Mouse (Mus musculus) neutrophil, adult 65 days (primary cell): ENCODE data around the gene Olfr285. TPM values are rescaled to one million over a fixed set of nuclear protein-coding genes. Genes with fewer than 3 reads are reported as not detected.

Experiments used
- total RNA-seq: library from RNA; stranded (reverse); gene quantifications from 2 replicates; pipeline ENCODE4 v1.2.4, GENCODE M21; 2023

Olfr285 gene
- not detected in 2 replicates for total RNA-seq

DNA sequence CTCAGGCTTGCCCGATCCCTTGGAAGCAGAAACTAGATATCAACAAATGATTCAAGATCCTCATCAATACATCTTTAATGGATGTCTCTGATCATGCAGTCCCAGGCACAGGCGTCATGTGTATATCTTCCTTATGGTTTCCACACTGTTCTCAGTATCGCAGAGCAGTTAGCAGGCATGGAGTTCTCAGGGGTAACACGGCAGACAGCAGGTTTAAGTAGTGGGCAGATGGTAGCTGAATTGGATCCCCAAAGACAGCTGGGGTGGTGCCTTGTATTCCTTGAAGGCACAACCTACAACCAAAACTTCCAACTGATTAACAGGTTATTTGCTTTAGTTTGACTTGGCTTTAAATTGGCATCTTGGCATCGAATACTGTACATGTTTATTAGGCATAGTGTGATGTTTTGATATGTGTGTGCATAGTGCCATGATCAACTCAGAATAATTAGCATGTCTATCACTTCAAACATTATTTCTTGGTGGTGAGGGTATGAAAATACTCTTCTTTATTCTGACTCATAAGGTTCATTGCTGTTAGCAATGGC is at the start of gene Olfr285:
TSS of gene Olfr285 (minus strand) at position 177 of the 548 bp plus-strand sequence.

DNA sequence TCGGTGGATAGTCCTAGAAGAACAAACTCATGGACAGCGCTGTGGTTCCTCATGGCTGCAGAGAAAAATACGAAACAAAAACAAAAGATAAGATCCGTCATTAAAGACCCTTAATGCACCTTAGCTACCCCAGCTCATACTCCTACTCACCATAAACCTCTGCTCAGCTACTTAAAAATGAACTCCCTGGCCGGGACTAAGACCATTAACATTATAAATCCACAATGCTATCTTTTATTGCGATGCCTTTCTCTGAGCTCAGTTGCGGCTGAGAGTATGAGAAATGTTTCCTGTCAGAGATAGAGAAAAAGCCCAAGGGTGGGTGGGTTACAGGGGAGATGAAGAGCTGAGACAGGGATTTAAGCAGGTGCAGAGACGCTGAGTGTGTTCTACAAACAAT is 23.7 kb upstream of the Olfr285 start, which contains the start of gene Olfr284:
TSS of gene Olfr284 (minus strand) at position 101 of the 400 bp plus-strand sequence.

DNA sequence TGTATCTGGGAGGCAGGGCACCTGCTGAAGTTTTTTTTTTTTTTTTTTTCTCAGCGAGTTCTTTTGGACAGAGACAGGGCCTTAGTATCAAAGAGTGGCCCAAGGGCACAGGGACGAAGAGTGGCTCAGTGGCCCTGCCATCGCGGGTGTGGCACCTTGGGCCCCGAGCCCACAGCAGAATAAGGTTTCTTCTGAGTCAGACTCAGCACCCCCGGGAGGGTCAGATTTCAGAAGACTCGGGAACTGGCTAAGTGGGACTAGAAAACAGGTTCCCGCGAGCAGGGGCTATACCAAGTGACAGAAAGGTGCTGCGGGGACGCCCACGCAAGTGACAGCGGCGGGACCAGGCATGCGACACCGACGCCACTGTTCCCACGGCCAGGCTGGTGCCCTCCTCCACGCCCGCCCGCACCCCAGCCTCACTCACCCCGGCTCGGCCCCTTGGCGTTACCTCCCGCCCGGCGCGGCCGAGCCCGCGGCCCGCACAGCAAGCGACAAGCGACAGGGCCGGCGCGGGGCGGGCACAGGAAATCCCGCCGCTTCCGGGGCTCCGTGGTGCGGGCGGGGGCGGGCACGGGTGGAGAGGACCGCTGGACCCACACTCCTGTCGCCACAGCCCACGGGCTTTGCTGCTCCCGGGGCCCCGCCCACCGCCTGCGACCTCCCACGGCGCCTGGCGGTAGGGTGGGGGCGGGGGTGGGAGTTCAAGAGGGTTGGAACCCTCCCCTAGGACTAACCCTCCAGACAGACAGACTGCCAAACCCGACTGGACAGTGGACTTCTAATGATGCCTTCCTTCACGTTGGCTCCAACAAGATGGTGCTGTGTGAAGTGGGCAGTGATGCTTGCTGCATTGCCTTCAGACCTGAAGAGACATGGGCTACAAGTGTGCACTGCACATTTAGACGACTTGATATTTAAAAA is 21.3 kb downstream of the Olfr285 start, which contains the start of gene Zfp641:
TSS of gene Zfp641 (minus strand) at position 534 of the 924 bp plus-strand sequence.

Other genes with a start within 250 kb of the Olfr285 start
- gene Pfkm, start 224.8 kb downstream of the Olfr285 start, total RNA-seq = 3.9 and 7.1 TPM in 2 replicates
- 30.1 and 38.9 TPM in 2 replicates for gene Senp1, start 223.6 kb downstream of the Olfr285 start, total RNA-seq
- gene Asb8, start 151.7 kb downstream of the Olfr285 start, total RNA-seq = 16.8 and 22.2 TPM in 2 replicates
- not detected in 2 replicates for gene Ccdc184, start 150.2 kb downstream of the Olfr285 start, total RNA-seq
- not detected in 2 replicates for gene Olfr288, start 121.8 kb downstream of the Olfr285 start, total RNA-seq
- not detected in 2 replicates for gene Gm44579, start 96.4 kb downstream of the Olfr285 start, total RNA-seq
- gene Olfr287, start 96.3 kb downstream of the Olfr285 start, total RNA-seq = not detected in 2 replicates
- gene Olfr286, start 82.9 kb downstream of the Olfr285 start, total RNA-seq = not detected in 2 replicates
- not detected in 2 replicates for gene H1fnt, start 60.1 kb downstream of the Olfr285 start, total RNA-seq
- not detected in 2 replicates for gene Zfp641, start 21.2 kb downstream of the Olfr285 start, total RNA-seq
- not detected in 2 replicates for gene Olfr284, start 23.6 kb upstream of the Olfr285 start, total RNA-seq
- not detected in 2 replicates for gene Olfr283, start 63.6 kb upstream of the Olfr285 start, total RNA-seq
- gene Olfr282, start 113.9 kb upstream of the Olfr285 start, total RNA-seq = not detected in 2 replicates
- gene Olfr281, start 135.2 kb upstream of the Olfr285 start, total RNA-seq = not detected in 2 replicates
- not detected in 2 replicates for gene OR5BS1P, start 152.5 kb upstream of the Olfr285 start, total RNA-seq
- gene Lalba, start 165.4 kb upstream of the Olfr285 start, total RNA-seq = not detected in 2 replicates
- gene Olfr279, start 175.0 kb upstream of the Olfr285 start, total RNA-seq = not detected in 2 replicates
- gene Kansl2, start 216.9 kb upstream of the Olfr285 start, total RNA-seq = 20.3 and 31.7 TPM in 2 replicates